Mouse (Mus musculus) CH12.LX (cell line): ENCODE results near the gene Gm9913. TPM values are rescaled to one million over a fixed set of nuclear protein-coding genes. Genes with fewer than 3 reads are reported as not detected.

Experiments
- DNase-seq: peaks from one replicate; pipeline ENCODE4 v3.0.0-alpha.2; 2013; ENCODE audit errors: extremely low read depth
- H3K27ac ChIP-seq: 2 replicates; pipeline ENCODE4 v1.5.1; 2012; ENCODE audit warnings: low read depth, mild to moderate bottlenecking, control low read depth, moderate library complexity; ENCODE audit not compliant: insufficient read depth
- H3K27me3 ChIP-seq: replicated peaks from 2 replicates; pipeline ENCODE3; 2012; ENCODE audit warnings: inconsistent platforms
- H3K36me3 ChIP-seq, 2 experiments: replicated peaks in 1 of 2; 2 replicates each; pipeline versions ENCODE3 to v1.6.1; 2012; ENCODE audit warnings: inconsistent platforms in 1 of 2, low read length in 1 of 2, mild to moderate bottlenecking in 1 of 2, mixed read lengths in 1 of 2, moderate library complexity in 1 of 2; ENCODE audit not compliant: control insufficient read depth in 1 of 2, insufficient read depth in 1 of 2
- H3K4me1 ChIP-seq, 2 experiments: 2 replicates each; pipeline ENCODE4 v1.6.1; 2012; ENCODE audit warnings: inconsistent platforms in 1 of 2, moderate library complexity in 1 of 2; ENCODE audit not compliant: insufficient read depth in 2 of 2, control insufficient read depth in 1 of 2
- H3K4me2 ChIP-seq: 2 replicates; pipeline ENCODE4 v1.6.1; 2012; ENCODE audit warnings: low read depth, mild to moderate bottlenecking, control low read depth; ENCODE audit not compliant: poor library complexity, insufficient read depth, severe bottlenecking
- H3K4me3 ChIP-seq, 3 experiments: fragments of 150-350 bp in 1 of 3; sonication (generic) in 1 of 3; replicated peaks in 1 of 3; 2 replicates each; pipeline versions ENCODE3 to v1.5.1; 2011 to 2012; ENCODE audit warnings: low read depth in 2 of 3, low read length in 2 of 3, mild to moderate bottlenecking in 2 of 3, moderate library complexity in 2 of 3, control low read depth in 1 of 3, improper control_type of control experiment in 1 of 3, inconsistent platforms in 1 of 3, mixed read lengths in 1 of 3; ENCODE audit not compliant: poor library complexity in 1 of 3
- H3K79me2 ChIP-seq: replicated peaks from 2 replicates; pipeline ENCODE4 v1.6.1; 2012; ENCODE audit warnings: mild to moderate bottlenecking, moderate library complexity; ENCODE audit not compliant: control insufficient read depth, poor library complexity, insufficient read depth, severe bottlenecking; ENCODE audit errors: extremely low read depth
- H3K9ac ChIP-seq: 2 replicates; pipeline ENCODE4 v1.6.1; 2012; ENCODE audit warnings: low read depth, mild to moderate bottlenecking, control low read depth, moderate library complexity; ENCODE audit not compliant: insufficient read depth
- H3K9me3 ChIP-seq: replicated peaks from 2 replicates; pipeline ENCODE3; 2012; ENCODE audit warnings: low read length, inconsistent platforms, mixed read lengths
- BHLHE40 ChIP-seq: IDR thresholded peaks from 2 replicates; pipeline ENCODE4 v1.6.1; 2011; ENCODE audit warnings: mild to moderate bottlenecking, low read depth, low read length, improper control_type of control experiment
- CHD2 ChIP-seq: IDR thresholded peaks from 2 replicates; pipeline ENCODE4 v1.6.1; 2011; ENCODE audit warnings: low read length, improper control_type of control experiment
- E2F4 ChIP-seq: IDR thresholded peaks from 2 replicates; pipeline ENCODE4 v1.6.1; 2011; ENCODE audit warnings: low read depth, low read length, improper control_type of control experiment; ENCODE audit not compliant: insufficient replicate concordance
- EP300 ChIP-seq: IDR thresholded peaks from 2 replicates; pipeline ENCODE4 v1.6.1; 2011; ENCODE audit warnings: low read length, improper control_type of control experiment
- GABPA ChIP-seq: IDR thresholded peaks from 2 replicates; pipeline ENCODE4 v1.6.1; 2012; ENCODE audit warnings: low read depth, low read length, improper control_type of control experiment, inconsistent platforms; ENCODE audit not compliant: insufficient replicate concordance
- HCFC1 ChIP-seq: IDR thresholded peaks from 2 replicates; pipeline ENCODE4 v1.6.1; 2012; ENCODE audit warnings: low read depth, mild to moderate bottlenecking, inconsistent platforms, low read length, improper control_type of control experiment
- JUN ChIP-seq: IDR thresholded peaks from 2 replicates; pipeline ENCODE4 v1.6.1; 2011; ENCODE audit warnings: low read depth, mild to moderate bottlenecking, low read length, improper control_type of control experiment, moderate library complexity; ENCODE audit not compliant: insufficient read depth
- MAFK ChIP-seq: IDR thresholded peaks from 2 replicates; pipeline ENCODE4 v1.6.1; 2011; ENCODE audit warnings: low read length, improper control_type of control experiment; ENCODE audit not compliant: insufficient replicate concordance
- MAX ChIP-seq: IDR thresholded peaks from 2 replicates; pipeline ENCODE4 v1.6.1; 2011; ENCODE audit warnings: low read length, improper control_type of control experiment
- MAZ ChIP-seq: IDR thresholded peaks from 2 replicates; pipeline ENCODE4 v1.6.1; 2012; ENCODE audit warnings: low read depth, mild to moderate bottlenecking, inconsistent platforms, low read length, improper control_type of control experiment, moderate library complexity
- MEF2A ChIP-seq: IDR thresholded peaks from 2 replicates; pipeline ENCODE4 v1.6.1; 2014; ENCODE audit warnings: low read depth, mild to moderate bottlenecking, inconsistent platforms, low read length, improper control_type of control experiment, borderline replicate concordance
- MXI1 ChIP-seq: IDR thresholded peaks from 2 replicates; pipeline ENCODE4 v1.6.1; 2011; ENCODE audit warnings: mild to moderate bottlenecking, low read depth, low read length, improper control_type of control experiment
- PAX5 ChIP-seq: IDR thresholded peaks from 2 replicates; pipeline ENCODE4 v1.6.1; 2012; ENCODE audit warnings: low read length, inconsistent platforms, mixed read lengths
- POLR2AphosphoS2 ChIP-seq: IDR thresholded peaks from 2 replicates; pipeline ENCODE4 v1.6.1; 2011; ENCODE audit warnings: low read depth, low read length, improper control_type of control experiment
- RCOR1 ChIP-seq: conservative IDR thresholded peaks from 2 replicates; pipeline ENCODE4 v1.6.1; 2012; ENCODE audit warnings: low read depth, mild to moderate bottlenecking, inconsistent platforms, low read length, improper control_type of control experiment
- SIN3A ChIP-seq: IDR thresholded peaks from 2 replicates; pipeline ENCODE4 v1.6.1; 2012; ENCODE audit warnings: low read length, improper control_type of control experiment, inconsistent platforms
- SMC3 ChIP-seq: IDR thresholded peaks from 2 replicates; pipeline ENCODE4 v1.6.1; 2011; ENCODE audit warnings: low read depth, low read length, improper control_type of control experiment
- TBP ChIP-seq: conservative IDR thresholded peaks from 2 replicates; pipeline ENCODE4 v1.6.1; 2011; ENCODE audit warnings: low read depth, low read length, improper control_type of control experiment
- TCF12 ChIP-seq: IDR thresholded peaks from 2 replicates; pipeline ENCODE4 v1.6.1; 2014; ENCODE audit warnings: low read depth, mild to moderate bottlenecking, inconsistent platforms, low read length, improper control_type of control experiment
- USF2 ChIP-seq: conservative IDR thresholded peaks from 2 replicates; pipeline ENCODE4 v1.6.1; 2011; ENCODE audit warnings: low read depth, low read length, improper control_type of control experiment
- ZC3H11A ChIP-seq: IDR thresholded peaks from 2 replicates; pipeline ENCODE4 v1.6.1; 2012; ENCODE audit warnings: low read depth, mild to moderate bottlenecking, inconsistent platforms, low read length, improper control_type of control experiment
- ZKSCAN1 ChIP-seq: IDR thresholded peaks from 2 replicates; pipeline ENCODE4 v1.6.1; 2012; ENCODE audit warnings: low read depth, inconsistent platforms, low read length, improper control_type of control experiment, borderline replicate concordance
- ZNF384 ChIP-seq: IDR thresholded peaks from 2 replicates; pipeline ENCODE4 v1.6.1; 2012; ENCODE audit warnings: low read depth, low read length, improper control_type of control experiment, inconsistent platforms
- dilution Hi-C: fragments of 300-500 bp; cut with MboI; formaldehyde crosslinking; loops from 2 replicates; pipeline ENCODE4 v1.14.3; 2020; ENCODE audit warnings: low sequenced_read_pairs; ENCODE audit not compliant: extremely low pct_unique_long_range_greater_than_20kb, extremely low pct_ligation_motif_present
- in situ Hi-C: fragments of 300-500 bp; cut with MboI; formaldehyde crosslinking; loops from 3 replicates; pipeline ENCODE4 v1.14.3; 2019; ENCODE audit warnings: low sequenced_read_pairs, low pct_ligation_motif_present, low pct_unique_long_range_greater_than_20kb, mixed read lengths
- polyA plus RNA-seq: library from polyadenylated mRNA; unstranded; fragments of >175 nt; gene quantifications from 2 replicates; pipeline ENCODE4 v1.2.1, GENCODE M21; 2012; ENCODE audit warnings: low read depth; ENCODE audit not compliant: insufficient read length
- total RNA-seq, 2 experiments: library from RNA; depleted of rRNA; stranded (reverse); fragments of 300-350 nt in 1 of 2; fragments of >200 nt in 1 of 2; gene quantifications; 2 replicates each; pipeline ENCODE4 v1.2.3; 2012 to 2014

The Gm9913 gene
- total and polyA plus RNA-seq, 3 experiments = not detected

DNA sequence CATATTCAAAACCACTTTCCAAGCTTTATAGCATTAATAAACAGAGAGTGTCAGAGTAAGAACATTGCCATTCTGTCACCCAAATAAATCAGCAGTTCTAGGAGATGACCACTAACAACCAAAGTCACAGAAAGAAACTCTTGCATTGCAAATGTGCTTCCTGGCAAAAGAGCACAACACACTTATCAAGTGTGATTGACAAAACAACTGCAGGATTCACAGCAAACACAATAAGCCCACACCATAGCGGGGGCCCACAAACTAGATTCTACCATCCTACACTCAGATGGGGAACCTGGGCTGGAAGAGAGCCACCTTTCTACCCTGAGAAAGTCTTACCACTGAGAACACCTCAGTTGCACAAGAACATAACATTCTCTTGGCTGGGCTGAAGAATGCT, 14.9 kb upstream of the Gm9913 start:
- Histone ChIP-seq H3K9me3 (no peaks in the 10 kb centered on the region), H3K36me3 (no peaks in the 10 kb centered on the region), H3K4me3 (no peak overlapping the region), H3K9ac (no peak overlapping the region), H3K27me3 (no peaks in the 10 kb centered on the region), H3K4me2 (no peak overlapping the region), H3K27ac (no peak overlapping the region), H3K79me2 (no peaks in the 10 kb centered on the region), H3K4me1 (peaks cover 0 to 3% of the 10 kb centered on the region in 2 experiments; a peak in 1 of 4 replicates)
- dilution Hi-C loops = no loop called here
- in situ Hi-C loops = no loop called here
- no peak for DNase-seq
- TF ChIP-seq POLR2AphosphoS2 (no peak), GABPA (no peak), ZC3H11A (no peak), PAX5 (no peak), TCF12 (no peak), MXI1 (no peak), JUN (no peak), USF2 (no peak), MEF2A (no peak)

DNA sequence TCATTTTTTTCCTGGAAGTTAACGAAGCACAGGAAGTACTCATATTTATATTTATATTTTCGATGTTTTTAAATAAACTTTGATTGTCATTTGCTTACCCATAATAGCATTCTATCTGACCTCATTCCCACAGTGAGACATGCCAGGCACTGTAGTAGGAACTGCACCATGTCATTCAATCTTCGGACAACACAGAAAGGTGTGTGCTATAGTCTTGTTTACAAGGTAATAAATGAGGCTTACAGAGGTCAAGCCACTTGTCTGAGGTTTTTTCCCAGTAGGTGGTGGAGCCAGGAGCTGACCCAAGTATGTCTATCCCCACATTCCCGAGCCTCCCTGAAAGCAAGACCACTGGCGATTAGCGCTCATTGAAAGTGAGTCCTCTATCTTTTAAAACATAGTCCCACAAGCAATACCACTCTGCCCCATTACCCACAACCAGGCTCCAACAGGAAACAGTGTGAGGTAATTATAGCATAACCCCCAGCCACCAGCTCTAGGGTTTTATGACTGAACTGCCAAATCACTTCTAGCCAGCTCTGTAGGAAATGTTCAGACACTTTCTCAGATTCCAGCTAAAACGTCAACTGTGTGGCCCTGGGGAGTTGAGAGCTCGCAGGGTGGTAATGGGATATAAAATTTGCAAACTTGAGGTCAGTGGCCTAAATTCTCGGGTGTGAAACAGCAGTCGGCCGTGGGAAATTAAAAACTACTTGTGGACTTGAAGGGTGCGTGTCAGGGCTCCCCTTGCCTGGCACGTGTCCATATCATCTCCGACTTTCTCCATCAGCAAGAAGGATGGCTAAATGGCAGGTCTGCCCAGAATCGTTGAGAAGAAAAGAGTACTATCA, 12.6 kb upstream of the Gm9913 start:
- Histone ChIP-seq H3K79me2 (no peaks in the 10 kb centered on the region), H3K4me3 (no peak overlapping the region), H3K4me2 (no peak overlapping the region), H3K36me3 (no peaks in the 10 kb centered on the region), H3K27ac (no peak overlapping the region), H3K9me3 (no peaks in the 10 kb centered on the region), H3K9ac (no peak overlapping the region), H3K4me1 (peaks cover 0 to 3% of the 10 kb centered on the region in 2 experiments; a peak in 1 of 4 replicates), H3K27me3 (no peaks in the 10 kb centered on the region)
- dilution Hi-C loops (no loop called here), in situ Hi-C loops (no loop called here)
- no peak for DNase-seq
- TF ChIP-seq ZKSCAN1 (no peak), EP300 (no peak), TBP (no peak), JUN (no peak), BHLHE40 (no peak), SIN3A (no peak), SMC3 (no peak), USF2 (no peak), MAZ (no peak), CHD2 (no peak), HCFC1 (no peak), MAFK (no peak), ZNF384 (no peak), PAX5 (no peak), MAX (no peak), RCOR1 (no peak), E2F4 (no peak)
